Mouse (Mus musculus) E14TG2a.4 (cell line): Measurements from ENCODE around the gene Rplp2.

Experiments
- H3K27me3 ChIP-seq: 2 replicates; pipeline ENCODE4 v1.6.1; 2014; ENCODE audit warnings: low read length, control low read depth; ENCODE audit not compliant: insufficient read depth
- H3K36me3 ChIP-seq: 2 replicates; pipeline ENCODE4 v1.6.1; 2014; ENCODE audit warnings: low read length, control low read depth; ENCODE audit not compliant: insufficient read depth
- H3K4me1 ChIP-seq: replicated peaks from 2 replicates; pipeline ENCODE4 v1.6.1; 2014; ENCODE audit warnings: low read depth, low read length, control low read depth
- H3K4me3 ChIP-seq: replicated peaks from 2 replicates; pipeline ENCODE4 v1.5.1; 2014; ENCODE audit warnings: mild to moderate bottlenecking, low read length
- H3K9me3 ChIP-seq: 2 replicates; pipeline ENCODE4 v1.6.1; 2014; ENCODE audit warnings: low read length, control low read depth
- CTCF ChIP-seq: conservative IDR thresholded peaks from 2 replicates; pipeline ENCODE4 v1.5.1; 2014; ENCODE audit warnings: low read length
- NANOG ChIP-seq: IDR thresholded peaks from 2 replicates; pipeline ENCODE4 v1.6.1; 2014; ENCODE audit warnings: borderline replicate concordance, low read length, mixed read lengths
- POU5F1 ChIP-seq: IDR thresholded peaks from 2 replicates; pipeline ENCODE4 v1.6.1; 2014; ENCODE audit warnings: low read length, borderline replicate concordance

The Rplp2 gene

DNA sequence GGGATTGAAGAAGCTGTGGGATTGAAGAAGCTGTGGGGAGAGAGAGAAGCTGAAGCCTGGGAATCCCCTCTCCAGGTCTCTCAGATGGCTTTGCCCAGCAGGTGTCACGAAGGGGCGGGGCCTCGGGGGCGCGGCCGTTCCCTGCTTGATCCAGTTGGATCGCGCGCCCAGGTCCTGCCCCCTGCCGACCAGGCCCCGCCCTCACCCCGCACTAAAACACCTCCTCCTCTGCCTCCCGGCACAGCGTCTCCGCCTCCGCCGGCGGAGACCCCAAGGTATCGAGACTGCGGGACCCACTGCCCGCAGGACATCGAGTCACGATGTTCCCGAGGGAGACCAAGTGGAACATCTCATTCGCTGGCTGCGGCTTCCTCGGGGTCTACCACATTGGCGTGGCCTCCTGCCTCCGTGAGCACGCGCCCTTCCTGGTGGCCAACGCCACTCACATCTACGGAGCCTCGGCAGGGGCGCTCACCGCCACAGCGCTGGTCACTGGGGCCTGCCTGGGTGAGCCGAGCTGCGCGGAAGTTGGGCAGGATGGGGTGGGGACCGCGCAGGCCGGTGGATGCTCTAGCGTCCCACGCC is 7.9 kb downstream of the Rplp2 start, which contains the start of gene Pnpla2:
Pnpla2 (plus strand) TSS at position 232 of the 585 bp plus-strand sequence.
- H3K4me1 ChIP-seq = peaks cover 75% of the 10 kb centered on the region
- H3K36me3 ChIP-seq = peaks cover 40% of the 10 kb centered on the region
- peak within 1 kb of the TSS; percentile 91 for H3K4me3 ChIP-seq
- H3K9me3 ChIP-seq = no peaks in the 10 kb centered on the region
- peaks cover 20% of the 10 kb centered on the region for H3K27me3 ChIP-seq
- TF ChIP-seq POU5F1 (no peak), CTCF (no peak), NANOG (no peak)

DNA sequence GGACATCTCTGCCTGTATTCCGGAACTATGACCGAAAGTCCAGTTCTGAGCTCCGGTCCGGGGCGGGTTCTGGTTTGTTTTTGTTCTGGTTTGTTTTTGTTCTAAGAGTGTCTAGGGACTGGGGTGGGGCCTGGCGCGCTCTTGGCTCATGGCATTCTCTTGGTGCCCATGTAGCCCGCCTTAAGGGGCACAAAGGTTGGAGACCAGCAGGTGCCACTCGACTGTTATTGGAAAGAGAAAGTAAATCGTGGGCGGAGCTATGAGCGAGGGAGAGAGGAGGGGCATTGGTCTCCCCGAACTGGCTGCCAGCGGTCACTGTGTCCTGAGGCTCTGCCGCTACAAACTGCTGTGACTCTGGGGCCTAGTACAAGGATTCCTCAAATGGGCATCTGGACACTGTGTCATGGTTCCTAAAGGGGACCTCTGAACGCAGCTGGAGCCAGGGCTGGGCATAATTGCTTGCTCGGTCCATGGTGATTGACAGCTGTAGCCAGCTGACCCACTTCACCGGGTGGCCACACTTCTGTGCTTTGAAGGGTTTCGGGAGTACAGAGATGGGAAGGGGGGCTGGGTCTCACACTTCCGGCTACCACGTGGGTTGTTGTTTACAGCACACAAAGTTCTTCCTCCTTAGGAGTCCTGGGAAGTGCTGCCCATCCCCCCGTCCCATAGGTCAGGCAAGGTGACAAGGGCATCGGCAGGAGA is 8.6 kb downstream of the Rplp2 start:
- TF ChIP-seq CTCF (no peak), NANOG (no peak), POU5F1 (no peak)
- Histone ChIP-seq H3K9me3 (no peaks in the 10 kb centered on the region), H3K36me3 (peaks cover 33% of the 10 kb centered on the region), H3K4me3 (peak overlapping the region; percentile 91), H3K4me1 (peaks cover 75% of the 10 kb centered on the region), H3K27me3 (peaks cover 27% of the 10 kb centered on the region)

DNA sequence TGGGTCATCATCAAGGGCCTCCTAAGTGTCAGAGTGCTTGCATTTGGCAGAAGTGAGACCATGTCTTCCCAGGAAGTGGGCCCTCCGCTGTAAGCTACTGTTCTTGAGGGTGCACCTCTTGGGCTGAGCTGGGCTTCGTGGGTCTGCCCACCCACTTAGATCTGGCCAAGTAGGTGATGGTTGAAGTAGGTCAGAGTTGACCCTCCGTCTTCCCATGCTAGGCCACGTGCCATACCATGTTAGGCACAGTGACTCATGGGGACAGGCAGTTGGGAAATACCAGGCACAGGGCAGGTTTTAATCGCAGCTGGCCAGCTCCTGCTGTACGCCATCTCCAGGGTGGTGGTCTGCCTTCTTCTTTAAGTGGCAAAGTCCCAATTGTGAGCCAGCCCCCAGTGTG is 9.6 kb downstream of the Rplp2 start:
- peaks cover 37% of the 10 kb centered on the region for H3K27me3 ChIP-seq
- H3K4me3 ChIP-seq = no peak overlapping the region
- peaks cover 74% of the 10 kb centered on the region for H3K4me1 ChIP-seq
- no peak for TF ChIP-seq CTCF
- TF ChIP-seq POU5F1 = no peak
- no peak for TF ChIP-seq NANOG
- H3K36me3 ChIP-seq = peaks cover 23% of the 10 kb centered on the region
- no peaks in the 10 kb centered on the region for H3K9me3 ChIP-seq

DNA sequence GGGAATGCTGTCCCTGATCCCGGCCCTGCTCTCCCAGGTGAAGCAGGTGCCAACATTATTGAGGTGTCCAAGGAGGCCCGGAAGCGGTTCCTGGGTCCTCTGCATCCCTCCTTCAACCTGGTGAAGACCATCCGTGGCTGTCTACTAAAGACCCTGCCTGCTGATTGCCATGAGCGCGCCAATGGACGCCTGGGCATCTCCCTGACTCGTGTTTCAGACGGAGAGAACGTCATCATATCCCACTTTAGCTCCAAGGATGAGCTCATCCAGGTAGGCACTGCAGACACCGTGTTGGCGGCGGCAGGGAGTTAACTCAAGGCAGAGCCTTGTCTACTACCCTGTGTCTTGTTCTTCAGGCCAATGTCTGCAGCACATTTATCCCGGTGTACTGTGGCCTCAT is 10.1 kb downstream of the Rplp2 start:
- peaks cover 18% of the 10 kb centered on the region for H3K36me3 ChIP-seq
- peaks cover 73% of the 10 kb centered on the region for H3K4me1 ChIP-seq
- no peaks in the 10 kb centered on the region for H3K9me3 ChIP-seq
- TF ChIP-seq POU5F1 = no peak
- no peak for TF ChIP-seq CTCF
- H3K4me3 ChIP-seq = no peak overlapping the region
- H3K27me3 ChIP-seq = peaks cover 41% of the 10 kb centered on the region

DNA sequence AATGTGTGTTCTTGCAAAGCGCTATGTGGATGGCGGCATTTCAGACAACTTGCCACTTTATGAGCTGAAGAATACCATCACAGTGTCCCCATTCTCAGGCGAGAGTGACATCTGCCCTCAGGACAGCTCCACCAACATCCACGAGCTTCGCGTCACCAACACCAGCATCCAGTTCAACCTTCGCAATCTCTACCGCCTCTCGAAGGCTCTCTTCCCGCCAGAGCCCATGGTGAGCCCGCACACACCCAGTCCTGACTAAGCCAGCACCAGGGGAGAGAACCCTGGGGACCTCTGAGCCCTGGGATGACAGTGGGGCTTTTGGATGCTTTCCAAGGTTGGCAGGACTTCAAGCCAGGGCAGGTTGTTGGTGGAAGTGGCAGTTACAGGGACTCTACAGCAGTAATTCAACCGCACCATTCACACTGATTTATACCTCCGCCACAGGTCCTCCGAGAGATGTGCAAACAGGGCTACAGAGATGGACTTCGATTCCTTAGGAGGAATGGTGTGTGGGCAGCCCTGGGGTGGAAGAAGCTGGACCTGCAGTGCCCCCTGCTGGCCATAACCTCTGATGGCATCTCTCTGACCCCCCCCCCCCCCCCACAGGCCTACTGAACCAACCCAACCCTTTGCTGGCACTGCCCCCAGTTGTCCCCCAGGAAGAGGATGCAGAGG is 11.0 kb downstream of the Rplp2 start:
- TF ChIP-seq POU5F1 (no peak), CTCF (peak; percentile 37)
- Histone ChIP-seq H3K9me3 (no peaks in the 10 kb centered on the region), H3K4me3 (no peak overlapping the region), H3K4me1 (peaks cover 77% of the 10 kb centered on the region), H3K36me3 (peaks cover 17% of the 10 kb centered on the region), H3K27me3 (peaks cover 50% of the 10 kb centered on the region)

DNA sequence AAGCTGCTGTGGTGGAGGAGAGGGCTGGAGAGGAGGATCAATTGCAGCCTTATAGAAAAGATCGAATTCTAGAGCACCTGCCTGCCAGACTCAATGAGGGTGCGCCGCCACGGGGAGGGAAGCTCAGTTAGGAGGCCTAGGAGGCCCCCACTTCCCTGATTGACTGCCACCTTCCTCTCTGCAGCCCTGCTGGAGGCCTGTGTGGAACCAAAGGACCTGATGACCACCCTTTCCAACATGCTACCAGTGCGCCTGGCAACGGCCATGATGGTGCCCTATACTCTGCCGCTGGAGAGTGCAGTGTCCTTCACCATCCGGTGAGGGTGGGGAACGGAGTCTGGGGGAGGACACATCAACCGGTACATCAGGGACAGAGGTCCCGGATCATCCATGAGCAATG is 11.5 kb downstream of the Rplp2 start:
- Histone ChIP-seq H3K4me3 (peak overlapping the region; percentile 74), H3K9me3 (no peaks in the 10 kb centered on the region), H3K36me3 (peaks cover 17% of the 10 kb centered on the region), H3K4me1 (peaks cover 83% of the 10 kb centered on the region), H3K27me3 (peaks cover 56% of the 10 kb centered on the region)
- no peak for TF ChIP-seq NANOG
- no peak for TF ChIP-seq POU5F1
- TF ChIP-seq CTCF = no peak; the same call in 1 of the 2 replicates

DNA sequence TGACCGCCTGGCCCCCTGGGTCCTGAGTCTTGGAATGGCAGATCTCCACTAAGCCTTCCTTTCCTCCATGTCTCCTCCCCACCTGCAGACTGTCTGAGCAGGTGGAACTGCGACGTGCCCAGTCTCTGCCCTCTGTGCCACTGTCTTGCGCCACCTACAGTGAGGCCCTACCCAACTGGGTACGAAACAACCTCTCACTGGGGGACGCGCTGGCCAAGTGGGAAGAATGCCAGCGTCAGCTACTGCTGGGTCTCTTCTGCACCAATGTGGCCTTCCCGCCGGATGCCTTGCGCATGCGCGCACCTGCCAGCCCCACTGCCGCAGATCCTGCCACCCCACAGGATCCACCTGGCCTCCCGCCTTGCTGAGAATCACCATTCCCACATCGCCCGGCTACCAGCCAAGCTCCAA is 12.1 kb downstream of the Rplp2 start:
- Histone ChIP-seq H3K27me3 (peaks cover 62% of the 10 kb centered on the region), H3K9me3 (no peaks in the 10 kb centered on the region), H3K4me3 (peak overlapping the region; percentile 74), H3K36me3 (peaks cover 17% of the 10 kb centered on the region), H3K4me1 (peaks cover 87% of the 10 kb centered on the region)
- no peak for TF ChIP-seq CTCF
- TF ChIP-seq NANOG = no peak
- no peak for TF ChIP-seq POU5F1

DNA sequence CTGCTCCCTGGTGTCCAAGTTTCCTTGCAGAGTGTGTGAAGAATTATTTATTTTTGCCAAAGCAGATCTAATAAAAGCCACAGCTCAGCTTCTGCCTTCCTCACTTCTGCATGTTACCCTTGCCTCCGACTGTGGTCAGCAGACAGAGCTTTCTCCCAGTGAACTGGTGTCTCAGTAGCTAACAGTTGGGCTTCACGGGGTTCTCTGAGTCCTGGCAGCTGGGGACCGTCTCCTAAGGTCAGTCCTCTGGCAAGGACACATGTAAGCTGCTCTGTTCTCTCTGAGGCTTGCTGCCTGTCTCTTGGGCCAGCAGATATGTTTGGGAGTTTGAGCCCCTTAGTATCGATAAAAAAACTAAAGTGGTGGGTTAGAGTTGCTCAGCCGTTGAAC is 12.8 kb downstream of the Rplp2 start:
- H3K9me3 ChIP-seq = no peaks in the 10 kb centered on the region
- peaks cover 69% of the 10 kb centered on the region for H3K27me3 ChIP-seq
- TF ChIP-seq POU5F1 = no peak
- TF ChIP-seq CTCF = no peak
- H3K4me1 ChIP-seq = peaks cover 89% of the 10 kb centered on the region
- peak overlapping the region; percentile 74 for H3K4me3 ChIP-seq
- H3K36me3 ChIP-seq = peaks cover 17% of the 10 kb centered on the region

DNA sequence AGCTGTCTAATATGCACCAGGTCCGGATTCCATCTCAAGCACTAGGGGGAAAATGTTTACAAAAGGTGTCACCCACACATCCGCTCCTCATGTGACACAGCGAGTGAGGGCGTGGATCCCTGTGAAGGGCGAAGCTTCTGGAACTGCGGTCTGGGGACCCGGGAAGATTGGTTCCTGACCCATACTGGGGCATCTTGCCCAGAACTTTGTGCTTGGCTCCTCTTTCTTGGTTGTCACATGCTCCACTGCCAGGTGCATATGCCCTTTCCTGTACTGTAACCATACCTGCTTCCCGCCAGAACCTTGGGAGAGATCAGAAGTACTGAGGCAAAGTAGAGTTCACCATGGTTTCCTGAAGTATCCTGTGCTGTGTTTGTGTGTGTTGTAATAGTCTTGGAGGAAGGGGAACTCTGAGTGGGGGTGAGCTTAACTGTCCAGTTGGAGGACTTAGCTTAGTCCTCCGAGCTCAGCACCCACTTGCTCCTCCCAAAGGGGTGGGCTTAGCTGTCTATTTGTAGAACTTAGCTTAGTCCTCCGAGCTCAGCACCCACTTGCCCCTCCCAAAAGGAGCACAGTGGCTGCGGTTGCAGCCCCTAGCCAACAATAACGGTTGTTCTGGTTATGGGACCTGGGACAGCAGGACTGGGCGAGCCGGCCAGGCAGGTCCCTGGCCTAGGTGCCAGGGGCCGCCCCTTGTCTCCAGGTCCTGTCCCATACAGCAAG is 13.4 kb downstream of the Rplp2 start, which contains the start of gene Cracr2b:
Cracr2b (plus strand) TSS at position 704 of the 723 bp plus-strand sequence.
- peak within 1 kb of the TSS; percentile 76 for H3K4me3 ChIP-seq
- H3K27me3 ChIP-seq = peaks cover 73% of the 10 kb centered on the region
- H3K36me3 ChIP-seq = peaks cover 17% of the 10 kb centered on the region
- peaks cover 93% of the 10 kb centered on the region for H3K4me1 ChIP-seq
- TF ChIP-seq POU5F1 (no peak), CTCF (no peak), NANOG (no peak)
- H3K9me3 ChIP-seq = no peaks in the 10 kb centered on the region
